Mouse (Mus musculus) cortical plate, adult 2 months (tissue): ENCODE measurements at regions not wholly inside any gene's neighbourhood (a gene's known extent, or its start where the extent isn't known, plus 50 kb on each side); places are given as distances from the start of the nearest gene placed in this dataset.
"Not testable (repeated sequence)": the region's sequence is repeated elsewhere in the genome, so short reads cannot be mapped to it uniquely, and the experiment has no call there.

ENCODE experiments used
- H3K27ac ChIP-seq: fragments of 200-500 bp; 2 replicates; pipeline ENCODE4 v1.5.1; 2012; ENCODE audit warnings: low read length, control low read depth, inconsistent platforms; ENCODE audit not compliant: insufficient read depth
- H3K4me1 ChIP-seq: fragments of 200-500 bp; 2 replicates; pipeline ENCODE4 v1.6.1; 2011; ENCODE audit warnings: low read length; ENCODE audit not compliant: control insufficient read depth, insufficient read depth
- H3K4me3 ChIP-seq: fragments of 200-500 bp; 2 replicates; pipeline ENCODE4 v1.5.1; 2011; ENCODE audit warnings: mild to moderate bottlenecking, low read length, control low read depth; ENCODE audit not compliant: insufficient read depth
- CTCF ChIP-seq: fragments of 200-500 bp; IDR thresholded peaks from 2 replicates; pipeline ENCODE4 v1.5.1; 2011; ENCODE audit warnings: mild to moderate bottlenecking, control low read depth, low read length; ENCODE audit not compliant: insufficient read depth; ENCODE audit errors: extremely low read depth
- POLR2A ChIP-seq: fragments of 200-500 bp; IDR thresholded peaks from 2 replicates; pipeline ENCODE4 v1.6.1; 2011; ENCODE audit warnings: mild to moderate bottlenecking, low read length, control low read depth; ENCODE audit not compliant: insufficient read depth; ENCODE audit errors: extremely low read depth

DNA sequence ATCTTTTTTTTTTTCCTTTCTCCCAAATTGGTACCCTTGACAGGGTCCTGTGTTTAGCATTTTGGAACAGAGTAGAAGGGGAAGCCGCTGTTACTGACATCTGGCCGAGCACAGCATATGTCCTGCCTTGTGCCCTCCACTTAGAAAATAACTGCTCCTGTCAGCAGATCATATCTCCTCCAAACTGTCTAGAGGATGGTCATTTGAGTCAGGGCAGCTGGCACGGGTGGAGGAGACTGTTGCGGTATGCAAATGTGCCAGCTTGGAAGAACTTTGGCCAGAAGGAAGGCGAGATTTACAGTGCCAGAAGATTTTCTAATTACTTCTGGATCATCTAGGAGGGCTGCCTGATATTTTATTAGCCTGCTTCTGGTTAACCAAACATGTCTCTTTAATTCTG is 134.7 kb upstream of the Cpne8 start:
- Histone ChIP-seq H3K4me3 (no peak overlapping the region), H3K27ac (no peak overlapping the region), H3K4me1 (peaks cover 2% of the 10 kb centered on the region; the same call in 1 of the 2 replicates)
- TF ChIP-seq CTCF (no peak), POLR2A (no peak)

DNA sequence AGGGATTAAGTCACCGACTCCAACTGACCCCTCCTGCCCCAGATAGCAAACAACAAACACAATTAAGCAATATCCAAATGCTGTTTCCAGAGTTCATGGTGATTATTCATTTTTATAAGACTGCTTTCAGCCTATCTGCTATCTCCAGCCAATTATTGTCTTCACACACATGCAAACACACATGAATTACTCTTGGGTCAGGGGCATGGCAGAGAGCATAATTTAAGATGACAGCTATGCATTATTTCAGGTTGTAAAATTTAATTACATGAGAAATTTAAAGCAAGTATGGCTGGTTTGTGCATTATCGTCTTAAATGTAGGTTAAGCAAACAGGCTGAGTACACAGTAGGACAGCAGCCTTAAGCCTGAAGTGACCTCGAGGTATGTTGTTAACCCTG is 131.1 kb upstream of the Cpne8 start:
- H3K4me3 ChIP-seq, result no peak overlapping the region
- H3K4me1 ChIP-seq, result peaks cover 2% of the 10 kb centered on the region; the same call in 1 of the 2 replicates
- TF ChIP-seq CTCF (no peak), POLR2A (no peak)
- no peak overlapping the region for H3K27ac ChIP-seq

DNA sequence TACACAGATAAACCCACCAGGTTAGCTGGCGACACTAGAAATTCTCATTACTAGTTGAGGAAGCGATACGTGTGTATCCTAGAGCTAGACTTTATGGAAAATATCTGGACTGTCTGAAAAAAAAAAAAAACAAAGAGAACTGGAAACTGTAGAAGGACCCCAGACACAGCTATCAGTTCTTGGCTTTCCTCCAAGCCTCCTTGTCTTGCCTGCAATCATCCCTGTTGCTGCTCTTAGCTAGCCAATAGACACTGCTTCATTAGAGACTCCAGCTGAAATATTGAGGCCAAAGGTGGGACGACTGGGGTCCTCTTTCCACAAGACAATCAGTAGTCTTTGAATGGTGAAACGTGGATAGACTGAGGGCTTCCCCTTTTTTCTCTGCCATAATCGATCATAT is 129.0 kb upstream of the Cpne8 start:
- Histone ChIP-seq H3K4me3 (no peak overlapping the region), H3K27ac (no peak overlapping the region), H3K4me1 (peaks cover 2% of the 10 kb centered on the region; the same call in 1 of the 2 replicates)
- TF ChIP-seq POLR2A (no peak), CTCF (no peak)

GRCm38 (mm10) chr15:90798056-90798455 is 118.8 kb upstream of the Cpne8 start:
- Histone ChIP-seq H3K4me3 (no peak overlapping the region), H3K4me1 (no peaks in the 10 kb centered on the region), H3K27ac (no peak overlapping the region)
- TF ChIP-seq POLR2A, result no peak
- no peak for TF ChIP-seq CTCF

DNA sequence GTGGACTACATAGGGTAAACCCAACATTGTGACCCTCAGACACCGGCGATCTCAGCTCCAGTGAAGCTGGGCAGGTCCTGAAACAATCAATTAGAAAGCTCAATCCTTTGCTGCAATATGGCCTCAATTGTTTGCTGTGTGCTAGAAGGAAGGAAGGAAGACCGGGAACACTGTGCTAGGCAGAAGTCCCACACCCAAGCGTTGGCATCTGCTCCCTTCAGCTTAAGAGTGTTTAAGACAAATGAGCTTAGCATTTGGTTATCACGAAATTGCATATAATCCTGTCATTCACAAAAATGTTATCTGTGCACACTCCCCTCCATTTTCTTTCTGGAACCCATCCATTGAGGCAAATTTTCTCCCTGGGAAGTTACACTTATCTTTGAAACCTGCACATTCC is 110.7 kb upstream of the Cpne8 start:
- TF ChIP-seq POLR2A (no peak), CTCF (no peak)
- no peak overlapping the region; the same call in 1 of the 2 replicates for H3K27ac ChIP-seq

GRCm38 (mm10) chr15:90784741-90785140 is 105.5 kb upstream of the Cpne8 start:
- no peaks in the 10 kb centered on the region for H3K4me1 ChIP-seq
- no peak for TF ChIP-seq CTCF
- TF ChIP-seq POLR2A, result no peak
- no peak overlapping the region for H3K4me3 ChIP-seq
- H3K27ac ChIP-seq, result no peak overlapping the region

More for the DNA sequence above, 110.7 kb upstream of the Cpne8 start:
- Histone ChIP-seq H3K4me3 (no peak overlapping the region), H3K4me1 (no peaks in the 10 kb centered on the region; the same call in 1 of the 2 replicates)

DNA sequence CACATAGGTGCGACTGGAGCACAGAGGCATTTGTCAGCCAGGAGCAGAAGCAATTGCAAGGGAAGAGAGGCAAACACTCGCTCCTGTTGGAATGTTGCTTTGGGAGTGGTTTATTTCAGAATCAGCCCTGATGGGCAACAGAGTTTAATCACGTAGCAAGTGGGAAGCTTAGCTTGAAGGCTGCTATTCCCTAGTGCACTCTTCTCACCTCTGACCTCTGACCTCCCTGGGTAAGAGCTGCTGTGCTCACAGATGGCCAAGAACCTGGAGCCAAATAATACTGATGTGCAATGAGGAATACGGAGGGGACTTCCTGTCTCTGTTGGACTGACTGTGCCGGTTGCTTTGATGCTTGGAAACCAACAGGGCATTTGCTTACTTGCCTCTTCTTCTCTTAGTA is 88.3 kb upstream of the Cpne8 start:
- no peak overlapping the region for H3K4me3 ChIP-seq
- H3K4me1 ChIP-seq, result peaks cover 3% of the 10 kb centered on the region; the same call in 1 of the 2 replicates
- H3K27ac ChIP-seq, result no peak overlapping the region
- TF ChIP-seq POLR2A (no peak), CTCF (no peak)

DNA sequence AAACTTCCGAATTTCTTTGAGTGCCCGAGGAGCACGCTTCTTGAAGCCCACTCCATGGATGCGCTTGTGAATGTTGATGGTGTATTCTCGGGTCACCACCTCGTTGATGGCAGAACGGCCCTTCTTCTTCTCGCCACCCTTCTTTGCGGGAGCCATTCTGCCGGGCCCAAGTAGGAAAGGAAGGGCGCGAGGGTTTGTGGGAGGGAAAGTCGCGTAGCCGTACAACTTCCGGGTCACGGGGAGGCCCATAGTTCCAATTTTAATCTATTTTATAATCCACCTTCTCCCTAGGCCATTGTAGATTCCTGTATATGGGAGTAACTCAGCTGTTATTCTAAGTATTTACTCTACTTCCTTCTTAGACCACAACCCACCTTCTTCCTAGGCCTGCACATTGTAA is 85.3 kb upstream of the Cpne8 start:
- H3K27ac ChIP-seq, H3K4me3 ChIP-seq, H3K4me1 ChIP-seq: not testable (repeated sequence)

DNA sequence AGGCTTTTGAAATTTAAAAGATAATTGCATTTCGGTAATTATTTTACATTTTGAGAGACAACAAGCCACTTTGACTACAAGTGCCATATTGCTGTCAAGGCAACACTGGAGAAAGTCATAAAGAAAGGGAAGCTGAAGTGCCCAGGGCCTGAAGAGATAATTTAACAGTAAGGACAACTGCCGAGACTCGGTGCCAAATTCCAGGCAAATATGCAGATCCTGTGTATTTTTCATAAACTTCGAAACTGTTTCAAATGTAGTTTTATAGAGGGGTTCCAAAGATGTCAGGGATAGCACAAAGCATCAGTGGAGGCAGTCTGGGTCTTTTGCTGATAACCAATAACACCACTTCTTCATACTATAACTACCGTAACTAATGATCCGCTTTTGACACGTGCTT is 54.7 kb upstream of the Cpne8 start:
- H3K4me1 ChIP-seq, result no peaks in the 10 kb centered on the region
- H3K27ac ChIP-seq, result no peak overlapping the region
- no peak overlapping the region for H3K4me3 ChIP-seq
- no peak for TF ChIP-seq POLR2A
- no peak for TF ChIP-seq CTCF
